Mouse (Mus musculus) erythroblast, embryonic 14.5 days (primary cell): ENCODE measurements around the gene Ciao2b. TPM values are rescaled to one million over a fixed set of nuclear protein-coding genes. Genes with fewer than 3 reads are reported as not detected.
A peak's percentile ranks its signal among the peaks of the same experiment; 100 is the strongest.

ENCODE experiments used
- H3K27me3 ChIP-seq: 2 replicates; pipeline ENCODE4 v1.6.1; 2012; ENCODE audit warnings: inconsistent platforms; ENCODE audit not compliant: control insufficient read depth
- H3K36me3 ChIP-seq: 2 replicates; pipeline ENCODE4 v1.6.1; 2012; ENCODE audit warnings: mild to moderate bottlenecking, inconsistent platforms; ENCODE audit not compliant: control insufficient read depth
- H3K4me1 ChIP-seq: 2 replicates; pipeline ENCODE4 v1.6.1; 2012; ENCODE audit warnings: inconsistent platforms; ENCODE audit not compliant: control insufficient read depth
- H3K4me3 ChIP-seq: replicated peaks from 2 replicates; pipeline ENCODE3; 2012; ENCODE audit warnings: moderate library complexity, mild to moderate bottlenecking, inconsistent platforms
- H3K9me3 ChIP-seq: 2 replicates; pipeline ENCODE4 v1.6.1; 2012; ENCODE audit warnings: low read length, inconsistent platforms, mixed read lengths; ENCODE audit not compliant: control insufficient read depth
- GATA1 ChIP-seq: IDR thresholded peaks from 2 replicates; pipeline ENCODE4 v1.6.1; 2012; ENCODE audit warnings: low read length, inconsistent platforms, mixed read lengths
- TAL1 ChIP-seq: IDR thresholded peaks from 3 replicates; pipeline ENCODE4 v1.6.1; 2012; ENCODE audit warnings: low read length, inconsistent platforms, mixed read lengths
- polyA plus RNA-seq: library from polyadenylated mRNA; stranded (reverse); fragments of >175 nt; gene quantifications from 2 replicates; pipeline ENCODE4 v1.2.3, GENCODE M21; 2012

Ciao2b gene
- polyA plus RNA-seq, 1 experiment, result 10.3 TPM

DNA sequence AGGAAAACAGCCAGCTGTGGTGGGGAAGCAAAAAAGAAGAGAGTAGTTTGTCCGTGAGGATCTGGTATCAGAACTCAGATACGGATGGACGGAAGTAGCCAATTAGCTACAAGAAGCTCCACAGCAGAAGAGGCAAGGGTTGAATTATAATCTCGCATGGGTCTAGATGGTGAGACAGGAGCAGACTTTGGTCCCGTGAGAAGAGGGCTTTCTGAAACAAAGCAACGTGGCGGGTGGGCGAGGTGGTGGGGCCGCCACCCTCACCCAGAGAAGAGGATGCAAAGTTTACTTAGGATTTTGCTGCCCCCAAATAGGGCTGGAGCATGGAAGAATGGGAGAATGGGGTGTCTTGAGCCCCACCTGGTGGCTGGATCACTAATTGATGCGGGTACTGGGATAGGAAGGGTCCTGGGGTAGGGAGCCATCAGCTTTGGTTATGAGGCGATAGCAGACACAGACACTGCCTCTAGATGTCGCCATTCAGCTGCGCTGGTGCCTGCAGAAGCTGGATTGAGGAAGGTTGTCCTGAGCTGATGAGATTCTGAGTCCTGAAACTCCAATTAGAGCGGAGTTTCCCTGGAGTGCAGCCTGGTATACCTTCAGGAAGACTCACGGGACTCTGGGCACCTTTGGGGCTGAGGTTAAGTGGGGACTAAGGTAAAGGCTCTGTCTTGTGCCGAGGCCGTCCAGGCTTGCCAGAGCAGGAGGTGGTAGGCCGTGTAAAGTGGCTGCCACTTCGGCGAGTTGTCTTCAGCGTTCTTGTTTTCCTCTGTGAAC is 39.1 kb downstream of the Ciao2b start:
- TF ChIP-seq TAL1 (no peak), GATA1 (no peak)
- Histone ChIP-seq H3K4me1 (peaks cover 12% of the 10 kb centered on the region), H3K36me3 (peaks cover 2% of the 10 kb centered on the region), H3K9me3 (no peaks in the 10 kb centered on the region), H3K27me3 (peaks cover 11% of the 10 kb centered on the region), H3K4me3 (no peak overlapping the region)

DNA sequence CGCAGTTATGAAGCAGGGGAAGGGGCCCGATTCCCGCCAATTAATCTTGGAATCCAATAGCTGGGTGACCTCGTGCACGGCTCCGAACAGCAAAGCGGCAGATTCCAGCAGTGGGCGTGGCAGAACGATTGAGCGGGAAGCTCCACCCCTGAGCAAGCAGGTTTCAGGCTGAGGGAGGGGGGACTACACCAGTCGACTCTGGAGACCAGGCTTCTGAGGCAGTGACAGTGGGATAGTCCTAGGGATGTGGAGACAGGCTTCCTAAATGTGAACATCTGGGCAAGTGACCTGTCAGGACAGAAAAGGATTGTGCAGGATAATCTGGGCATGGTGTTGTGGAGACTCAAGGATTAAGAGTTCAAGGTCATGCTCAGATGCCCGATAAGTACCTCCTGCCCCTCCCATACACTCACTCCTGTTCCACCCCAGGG is 39.8 kb downstream of the Ciao2b start:
- Histone ChIP-seq H3K4me1 (peaks cover 12% of the 10 kb centered on the region), H3K9me3 (no peaks in the 10 kb centered on the region), H3K27me3 (peaks cover 11% of the 10 kb centered on the region), H3K36me3 (peaks cover 2% of the 10 kb centered on the region), H3K4me3 (no peak overlapping the region)
- TF ChIP-seq TAL1, result no peak
- no peak for TF ChIP-seq GATA1

DNA sequence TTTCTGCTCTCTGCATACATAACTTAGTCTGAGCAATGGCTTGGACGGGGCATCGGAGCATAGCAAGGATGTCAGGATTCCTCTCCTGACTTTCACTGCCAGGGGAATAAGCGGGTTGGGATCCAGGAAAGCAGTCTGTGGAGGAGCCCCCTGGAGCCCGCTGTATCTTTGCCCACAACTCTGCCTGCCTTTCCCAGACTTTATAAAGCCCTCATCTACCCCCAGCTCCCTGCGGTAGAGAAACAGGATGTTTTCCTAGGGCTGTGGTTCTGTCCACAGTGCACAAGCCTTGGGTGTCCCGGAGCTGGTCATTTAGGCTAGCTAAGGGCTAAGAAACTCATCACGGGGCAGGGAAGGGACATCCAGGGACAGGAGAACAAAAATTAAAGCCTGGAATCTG is 40.4 kb downstream of the Ciao2b start:
- TF ChIP-seq TAL1, result no peak
- TF ChIP-seq GATA1, result no peak
- no peak overlapping the region for H3K4me3 ChIP-seq

DNA sequence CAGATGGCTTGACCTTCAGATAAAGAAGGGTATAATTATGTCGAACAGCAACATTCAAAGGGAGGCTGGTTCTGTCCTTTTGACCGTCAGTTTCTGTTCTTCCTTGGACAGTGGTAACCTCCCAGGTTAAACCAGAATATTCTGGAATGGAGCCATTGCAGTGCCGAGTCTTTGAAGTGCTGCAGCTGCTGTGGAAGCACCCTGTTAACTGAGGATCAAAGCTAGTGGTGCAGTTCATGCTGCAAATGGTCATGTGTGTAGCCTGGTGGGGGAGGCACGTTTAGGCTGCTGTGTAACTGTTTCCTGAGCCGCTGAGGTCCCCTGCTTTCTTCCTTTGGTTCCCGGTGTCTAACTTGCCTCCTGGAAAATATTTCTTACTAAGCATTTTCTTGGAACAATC is 43.3 kb downstream of the Ciao2b start:
- Histone ChIP-seq H3K9me3 (no peaks in the 10 kb centered on the region), H3K4me1 (peaks cover 20% of the 10 kb centered on the region), H3K4me3 (no peak overlapping the region), H3K36me3 (peaks cover 25% of the 10 kb centered on the region), H3K27me3 (peaks cover 11% of the 10 kb centered on the region)
- TF ChIP-seq GATA1 (no peak), TAL1 (no peak)

More for the DNA sequence above, 40.4 kb downstream of the Ciao2b start:
- Histone ChIP-seq H3K36me3 (peaks cover 3% of the 10 kb centered on the region), H3K4me1 (peaks cover 13% of the 10 kb centered on the region), H3K27me3 (peaks cover 11% of the 10 kb centered on the region), H3K9me3 (no peaks in the 10 kb centered on the region)

GRCm38 (mm10) chr8:104597656-104598055 is 44.1 kb downstream of the Ciao2b start:
- H3K27me3 ChIP-seq, result peaks cover 11% of the 10 kb centered on the region
- H3K9me3 ChIP-seq, result no peaks in the 10 kb centered on the region
- TF ChIP-seq TAL1 (no peak), GATA1 (no peak)
- H3K4me1 ChIP-seq, result peaks cover 19% of the 10 kb centered on the region
- H3K4me3 ChIP-seq, result no peak overlapping the region
- peaks cover 27% of the 10 kb centered on the region for H3K36me3 ChIP-seq

- peaks cover 27% of the 10 kb centered on the region for H3K36me3 ChIP-seq
- TF ChIP-seq GATA1 (no peak), TAL1 (no peak)
- H3K4me3 ChIP-seq, result peak overlapping the region; percentile 12
- peaks cover 25% of the 10 kb centered on the region for H3K4me1 ChIP-seq
- no peaks in the 10 kb centered on the region for H3K9me3 ChIP-seq
- H3K27me3 ChIP-seq, result no peaks in the 10 kb centered on the region; the same call in 1 of the 2 replicates
Measured at GRCm38 (mm10) chr8:104595773-104596536, 45.8 kb downstream of the Ciao2b start.

DNA sequence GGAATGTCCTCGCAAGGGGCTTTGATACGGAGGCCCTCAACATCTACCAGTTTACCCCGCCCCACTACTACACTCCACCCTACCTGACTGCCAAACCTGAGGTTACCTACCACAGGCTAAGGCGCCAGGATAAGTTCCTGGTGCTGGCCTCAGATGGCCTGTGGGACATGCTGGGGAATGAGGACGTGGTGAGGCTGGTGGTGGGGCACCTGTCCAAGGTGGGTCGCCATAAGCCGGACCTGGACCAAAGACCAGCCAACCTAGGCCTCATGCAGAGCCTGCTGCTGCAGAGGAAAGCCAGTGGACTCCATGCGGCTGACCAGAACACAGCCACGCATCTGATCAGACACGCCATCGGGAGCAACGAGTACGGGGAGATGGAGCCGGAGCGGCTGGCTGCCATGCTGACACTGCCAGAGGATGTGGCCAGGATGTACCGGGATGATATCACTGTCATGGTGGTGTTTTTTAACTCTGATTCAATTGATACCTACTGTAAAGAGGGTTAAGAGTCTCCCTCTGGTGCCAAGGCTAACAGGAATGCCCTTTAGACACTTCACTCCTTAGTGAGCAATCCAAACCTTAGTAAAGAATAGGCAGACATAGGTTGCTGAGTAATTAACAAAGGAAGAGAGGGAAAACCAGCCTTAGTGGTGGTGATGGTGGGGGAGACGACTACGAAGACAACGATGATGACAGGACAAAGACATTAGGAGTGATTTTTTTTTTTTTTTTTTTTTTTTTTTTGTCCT is 47.0 kb downstream of the Ciao2b start:
- Histone ChIP-seq H3K4me1 (peaks cover 33% of the 10 kb centered on the region), H3K36me3 (peaks cover 27% of the 10 kb centered on the region), H3K4me3 (no peak overlapping the region), H3K9me3 (no peaks in the 10 kb centered on the region), H3K27me3 (no peaks in the 10 kb centered on the region)
- no peak for TF ChIP-seq GATA1
- no peak; the same call in 2 of the 3 replicates for TF ChIP-seq TAL1

GRCm38 (mm10) chr8:104593536-104594325 is 48.0 kb downstream of the Ciao2b start:
- peaks cover 27% of the 10 kb centered on the region for H3K36me3 ChIP-seq
- H3K4me3 ChIP-seq, result no peak overlapping the region
- no peak for TF ChIP-seq GATA1
- no peak for TF ChIP-seq TAL1
- H3K9me3 ChIP-seq, result no peaks in the 10 kb centered on the region
- H3K27me3 ChIP-seq, result no peaks in the 10 kb centered on the region
- peaks cover 33% of the 10 kb centered on the region for H3K4me1 ChIP-seq
